In genomic region chr9:110625350-110625908, GRCm38 (mm10) we compare ENCODE assay signal across 9 mouse cellular contexts. TPM values are rescaled to one million over a fixed set of nuclear protein-coding genes. Genes with fewer than 3 reads are reported as not detected.
A peak's percentile ranks its signal among the peaks of the same experiment; 100 is the strongest.
DNase-seq lines count a peak whose midpoint lies in the region; ATAC-seq lines count a peak whose summit lies in the region.
"Had no signal": no experiment of that assay in that cellular context is flagged by ENCODE, and none has a peak within 500 bp of the region (broad histone marks: within the 10 kb centered on the region; RNA-seq: fewer than 3 reads in every experiment).

No protein-coding gene starts in this region.

- no peak for DNase-seq in heart, postnatal 14 days
- DNase-seq in NIH3T3 (ENCODE audit: low read depth): peak; percentile 23
- no peak for DNase-seq in hindbrain, embryonic 11.5 days (ENCODE audit: low spot score)
- DNase-seq in adrenal gland, postnatal 36 days: no peak
- DNase-seq in gastrocnemius, postnatal 4 days (ENCODE audit: low spot score in 2 of 2): no peak
- no peak for DNase-seq in cerebellum, postnatal 10 days

- H3K36me3 ChIP-seq in heart, embryonic 12.5 days: peaks cover 23% of the 10 kb centered on the region
- 0 out of 2 replicates have a peak, but pooled peaks cover 4% of the 10 kb centered on the region for H3K36me3 ChIP-seq in hindbrain, embryonic 11.5 days (ENCODE audit: control insufficient read depth, insufficient read depth, low read length)
- H3K36me3 ChIP-seq in midbrain, embryonic 12.5 days: peaks cover 20% of the 10 kb centered on the region

- H3K4me1 ChIP-seq in heart, embryonic 12.5 days (replicated peaks): peaks cover 18% of the 10 kb centered on the region
- H3K4me1 ChIP-seq in hindbrain, embryonic 11.5 days (replicated peaks; ENCODE audit: control insufficient read depth, insufficient read depth, low read length): peaks cover 8% of the 10 kb centered on the region
- peaks cover 22% of the 10 kb centered on the region for H3K4me1 ChIP-seq in midbrain, embryonic 12.5 days

- peaks cover 13% of the 10 kb centered on the region for H3K27me3 ChIP-seq in heart, embryonic 12.5 days (replicated peaks)
- H3K27me3 ChIP-seq in hindbrain, embryonic 11.5 days (ENCODE audit: control insufficient read depth, insufficient read depth, low read length): peaks cover under 1% of the 10 kb centered on the region; the same call in 1 of the 2 replicates
- peaks cover 16% of the 10 kb centered on the region for H3K27me3 ChIP-seq in midbrain, embryonic 12.5 days

- peak overlapping the region; percentile 88 for H3K4me2 ChIP-seq in heart, embryonic 12.5 days
- peak overlapping the region; percentile 96 for H3K4me2 ChIP-seq in hindbrain, embryonic 11.5 days (replicated peaks; ENCODE audit: low read depth, low read length)
- H3K4me2 ChIP-seq in midbrain, embryonic 12.5 days (replicated peaks): peak overlapping the region; percentile 89

- peak overlapping the region; percentile 75 for H3K9ac ChIP-seq in heart, embryonic 12.5 days
- H3K9ac ChIP-seq in hindbrain, embryonic 11.5 days (ENCODE audit: low read depth, low read length): peak overlapping the region; percentile 72
- H3K9ac ChIP-seq in midbrain, embryonic 12.5 days (replicated peaks): peak overlapping the region; percentile 64

- intact Hi-C loops in heart, postnatal 14 days (cut with DNase I): no loop called here

- peak overlapping the region; percentile 56 for H3K4me3 ChIP-seq in heart, embryonic 12.5 days
- peak overlapping the region; percentile 55 for H3K4me3 ChIP-seq in hindbrain, embryonic 11.5 days (ENCODE audit: low read depth, low read length)
- H3K4me3 ChIP-seq in midbrain, embryonic 12.5 days: peak overlapping the region; percentile 49

- no peak overlapping the region for H3K27ac ChIP-seq in heart, embryonic 12.5 days (ENCODE audit: poor library complexity, severe bottlenecking)
- H3K27ac ChIP-seq in hindbrain, embryonic 11.5 days (ENCODE audit: low read depth, low read length): peak overlapping the region; percentile 63; the same call in 1 of the 2 replicates
- H3K27ac ChIP-seq in midbrain, embryonic 12.5 days (replicated peaks): peak overlapping the region; percentile 87
- H3K27ac ChIP-seq: macrophage had no signal

- no peak for ATAC-seq in heart, embryonic 12.5 days (ENCODE audit: insufficient number of reproducible peaks, low FRiP score)
- ATAC-seq in hindbrain, embryonic 11.5 days (ENCODE audit: low FRiP score): no peak
- no peak for ATAC-seq in midbrain, embryonic 12.5 days (ENCODE audit: low FRiP score, low read depth)

- H3K9me3 ChIP-seq in heart, embryonic 12.5 days (replicated peaks): no peaks in the 10 kb centered on the region
- no peaks in the 10 kb centered on the region for H3K9me3 ChIP-seq in hindbrain, embryonic 11.5 days (ENCODE audit: control insufficient read depth, low read length)
- no peaks in the 10 kb centered on the region for H3K9me3 ChIP-seq in midbrain, embryonic 12.5 days

- 64% methylated on average over 11 of the region's 11 CpGs for WGBS in heart, embryonic 12.5 days
- WGBS in hindbrain, embryonic 11.5 days: 75% methylated on average over 11 of the region's 11 CpGs
- 65% methylated on average over 11 of the region's 11 CpGs for WGBS in midbrain, embryonic 12.5 days

RNA-seq across cellular contexts. Expression of gene Nradd, which starts 1.2 kb away (rescaled TPM):
- 22.9 and 26.0 TPM in 2 replicates for polyA plus RNA-seq in heart, embryonic 12.5 days (2016; fragmentation: Nextera tagmentation; extraction: Ambion mirVana)
- total RNA-seq in heart, postnatal 14 days (2021): 1 to 10 TPM; 1.1 to 1.2 TPM
- polyA plus RNA-seq in hindbrain, embryonic 11.5 days (2014; fragmentation: Nextera tagmentation; extraction: Ambion mirVana): 21.9 and 22.0 TPM in 2 replicates
- polyA plus RNA-seq in midbrain, embryonic 12.5 days (2016; fragmentation: Nextera tagmentation; extraction: Ambion mirVana): 41.0 and 44.6 TPM in 2 replicates
- 10 to 100 TPM in 1 of 2 experiments, 1 to 10 TPM in 1; 9.0 to 15.4 TPM for total RNA-seq in adrenal gland, postnatal 36 days (2021)
- 1 to 10 TPM; 4.0 to 4.3 TPM for total RNA-seq in gastrocnemius, postnatal 4 days (2021)

RNA-seq across cellular contexts. Expression of gene Nbeal2, which starts 28.5 kb away (rescaled TPM):
- 1.9 and 2.4 TPM in 2 replicates for polyA plus RNA-seq in heart, embryonic 12.5 days (2016; fragmentation: Nextera tagmentation; extraction: Ambion mirVana)
- total RNA-seq in heart, postnatal 14 days (2021): 10 to 100 TPM; 10.4 to 12.0 TPM
- polyA plus RNA-seq in hindbrain, embryonic 11.5 days (2014; fragmentation: Nextera tagmentation; extraction: Ambion mirVana): 1.9 and 2.4 TPM in 2 replicates
- 2.6 and 3.4 TPM in 2 replicates for polyA plus RNA-seq in midbrain, embryonic 12.5 days (2016; fragmentation: Nextera tagmentation; extraction: Ambion mirVana)
- total RNA-seq in adrenal gland, postnatal 36 days (2021): 1 to 10 TPM; 7.2 to 8.1 TPM
- 1 to 10 TPM; 3.1 to 3.4 TPM for total RNA-seq in gastrocnemius, postnatal 4 days (2021)

RNA-seq across cellular contexts. Expression of gene Ccdc12, which starts 30.9 kb away (rescaled TPM):
- 120 and 123 TPM in 2 replicates for polyA plus RNA-seq in heart, embryonic 12.5 days (2016; fragmentation: Nextera tagmentation; extraction: Ambion mirVana)
- 10 to 100 TPM; 65.4 to 68.1 TPM for total RNA-seq in heart, postnatal 14 days (2021)
- 141 and 145 TPM in 2 replicates for polyA plus RNA-seq in hindbrain, embryonic 11.5 days (2014; fragmentation: Nextera tagmentation; extraction: Ambion mirVana)
- 132 and 136 TPM in 2 replicates for polyA plus RNA-seq in midbrain, embryonic 12.5 days (2016; fragmentation: Nextera tagmentation; extraction: Ambion mirVana)
- 10 to 100 TPM; 61.3 to 64.7 TPM for total RNA-seq in adrenal gland, postnatal 36 days (2021)
- 10 to 100 TPM; 57.0 to 57.9 TPM for total RNA-seq in gastrocnemius, postnatal 4 days (2021)
